Mouse (Mus musculus): ENCODE measurements around the gene Prkx.

GRCm38 (mm10) chrX:77765153-77765552 lies 30.9 kb downstream of the Prkx start:
- TF ChIP-seq EP300 (optimal IDR thresholded peaks at IDR 0.05) (no peak), CTCF (IDR thresholded peaks at IDR 0.05; ENCODE audit: low read depth) (no peak)

Measured in stomach, postnatal 0 days (tissue).